Mouse (Mus musculus): ENCODE results near the gene Ppil4.
"Not testable (repeated sequence)": the region's sequence is repeated elsewhere in the genome, so short reads cannot be mapped to it uniquely, and the experiment has no call there.

The Ppil4 gene

GRCm38 (mm10) chr10:7792751-7793385 lies at the start of gene Ppil4, which contains the start of gene Ginm1:
Gene Ppil4, plus strand, starts transcription at chr10:7792891.
Gene Ginm1, minus strand, starts transcription at chr10:7792824.
- DNase-seq = peak; percentile 94

- DNase-seq = not testable (repeated sequence)
These were observed 47.2 kb upstream of the Ppil4 start for GRCm38 (mm10) chr10:7745528-7745927.

- DNase-seq = no peak
These were observed 43.9 kb upstream of the Ppil4 start for GRCm38 (mm10) chr10:7748752-7749151.

GRCm38 (mm10) chr10:7757544-7757943 lies 35.1 kb upstream of the Ppil4 start:
- DNase-seq = no peak

GRCm38 (mm10) chr10:7772346-7772745 lies 20.3 kb upstream of the Ppil4 start:
- DNase-seq = no peak

GRCm38 (mm10) chr10:7772769-7773168 lies 19.9 kb upstream of the Ppil4 start:
- DNase-seq = no peak

- DNase-seq = no peak
These were observed 17.3 kb upstream of the Ppil4 start for GRCm38 (mm10) chr10:7775421-7775820.

- DNase-seq = no peak
These were observed 14.3 kb upstream of the Ppil4 start for GRCm38 (mm10) chr10:7778361-7778760.

- no peak for DNase-seq
These were observed 12.9 kb upstream of the Ppil4 start for GRCm38 (mm10) chr10:7779751-7780237.

- DNase-seq = peak; percentile 94
These were observed 12.2 kb upstream of the Ppil4 start for GRCm38 (mm10) chr10:7780238-7781176.

- DNase-seq = no peak
These were observed 11.5 kb upstream of the Ppil4 start for GRCm38 (mm10) chr10:7781214-7781613.

- no peak for DNase-seq
These were observed 5.4 kb upstream of the Ppil4 start for GRCm38 (mm10) chr10:7787319-7787718.

- no peak for DNase-seq
These were observed 389 bp upstream of the Ppil4 start for GRCm38 (mm10) chr10:7792254-7792750.

- no peak for DNase-seq
These were observed 8.6 kb downstream of the Ppil4 start for GRCm38 (mm10) chr10:7801258-7801657.

- no peak for DNase-seq
These were observed 9.9 kb downstream of the Ppil4 start for GRCm38 (mm10) chr10:7802519-7803140.

GRCm38 (mm10) chr10:7809937-7810336 lies 17.2 kb downstream of the Ppil4 start:
- DNase-seq = peak; percentile 47

GRCm38 (mm10) chr10:7816476-7816875 lies 23.8 kb downstream of the Ppil4 start:
- no peak for DNase-seq

- no peak for DNase-seq
These were observed 26.0 kb downstream of the Ppil4 start for GRCm38 (mm10) chr10:7818676-7819075.

GRCm38 (mm10) chr10:7819156-7819555 lies 26.5 kb downstream of the Ppil4 start:
- no peak for DNase-seq

- no peak for DNase-seq
These were observed 26.9 kb downstream of the Ppil4 start for GRCm38 (mm10) chr10:7819603-7820002.

GRCm38 (mm10) chr10:7820171-7820570 lies 27.5 kb downstream of the Ppil4 start:
- no peak for DNase-seq

- DNase-seq = no peak
These were observed 29.3 kb downstream of the Ppil4 start for GRCm38 (mm10) chr10:7821981-7822380.

GRCm38 (mm10) chr10:7824663-7825280 lies 32.1 kb downstream of the Ppil4 start:
- no peak for DNase-seq
